Comparison of ENCODE assay signal across 8 mouse cellular contexts in the genomic region with DNA sequence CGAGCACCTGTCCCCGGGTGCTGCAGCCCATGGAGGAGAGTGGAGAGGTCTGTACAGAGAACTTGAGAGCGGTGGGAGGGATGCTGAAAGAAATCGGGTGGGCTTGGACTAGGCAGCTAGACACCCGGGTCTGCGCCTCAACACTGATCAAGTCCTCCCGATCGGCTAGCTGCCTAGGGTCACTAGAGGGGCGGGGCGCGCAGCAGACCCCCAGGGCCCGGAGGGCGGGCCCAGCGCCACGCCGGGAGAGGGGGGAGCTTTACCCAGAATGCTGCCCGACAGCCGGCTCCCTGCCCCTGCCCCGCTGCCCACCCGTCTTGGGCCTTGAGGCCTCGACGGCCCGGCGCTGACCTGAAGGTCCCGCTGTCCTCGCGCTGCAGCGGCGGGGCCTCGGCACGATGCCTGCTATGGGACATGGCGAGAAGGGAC. TPM values are rescaled to one million over a fixed set of nuclear protein-coding genes. Genes with fewer than 3 reads are reported as not detected.
DNase-seq lines count a peak whose midpoint lies in the region; ATAC-seq lines count a peak whose summit lies in the region.

No protein-coding gene starts in this region.

- H3K27me3 ChIP-seq in heart, embryonic 13.5 days (replicated peaks) = no peaks in the 10 kb centered on the region
- H3K27me3 ChIP-seq in embryonic facial prominence, embryonic 10.5 days (replicated peaks; ENCODE audit: low read depth, poor library complexity, severe bottlenecking) = no peaks in the 10 kb centered on the region
- no peaks in the 10 kb centered on the region for H3K27me3 ChIP-seq in intestine, embryonic 15.5 days (replicated peaks)
- no peaks in the 10 kb centered on the region for H3K27me3 ChIP-seq in midbrain, embryonic 14.5 days (ENCODE audit: control insufficient read depth, insufficient read depth, low read length)

- peak; percentile 21 for ATAC-seq in heart, embryonic 13.5 days (ENCODE audit: extremely low read depth, insufficient number of reproducible peaks, low FRiP score, low TSS enrichment)
- ATAC-seq in intestine, embryonic 15.5 days = peak; percentile 67
- peak; percentile 70 for ATAC-seq in midbrain, embryonic 14.5 days (ENCODE audit: low FRiP score, low TSS enrichment)

- intact Hi-C loops in heart, postnatal 36 days (cut with DNase I) = no loop called here

- DNase-seq in heart, postnatal 36 days = no peak
- peak; percentile 28 for DNase-seq in CD4-positive, CD25-positive, alpha-beta regulatory T cell, adult 2 months (ENCODE audit: low read depth, low spot score)
- DNase-seq in embryonic facial prominence, embryonic 10.5 days (ENCODE audit: low spot score) = peak; percentile 79
- DNase-seq in midbrain, embryonic 14.5 days = peak; percentile 77
- no peak for DNase-seq in frontal cortex, postnatal 10 days (ENCODE audit: low spot score in 2 of 2)
- no peak for DNase-seq in kidney, postnatal 10 days

- no peaks in the 10 kb centered on the region for H3K9me3 ChIP-seq in heart, embryonic 13.5 days
- no peaks in the 10 kb centered on the region for H3K9me3 ChIP-seq in embryonic facial prominence, embryonic 10.5 days
- no peaks in the 10 kb centered on the region for H3K9me3 ChIP-seq in intestine, embryonic 15.5 days
- no peaks in the 10 kb centered on the region for H3K9me3 ChIP-seq in midbrain, embryonic 14.5 days (ENCODE audit: control insufficient read depth, low read length)

- WGBS in heart, embryonic 13.5 days = 1% methylated on average over 32 of the region's 32 CpGs
- under 1% methylated on average over 32 of the region's 32 CpGs for WGBS in embryonic facial prominence, embryonic 10.5 days
- WGBS in intestine, embryonic 15.5 days = under 1% methylated on average over 31 of the region's 32 CpGs
- under 1% methylated on average over 31 of the region's 32 CpGs for WGBS in midbrain, embryonic 14.5 days

- peaks cover 24% of the 10 kb centered on the region for H3K4me1 ChIP-seq in heart, embryonic 13.5 days
- peaks cover 23% of the 10 kb centered on the region for H3K4me1 ChIP-seq in embryonic facial prominence, embryonic 10.5 days
- H3K4me1 ChIP-seq in intestine, embryonic 15.5 days (replicated peaks) = 0 out of 2 replicates have a peak, but pooled peaks cover 11% of the 10 kb centered on the region
- H3K4me1 ChIP-seq in midbrain, embryonic 14.5 days (ENCODE audit: control insufficient read depth, insufficient read depth, low read length) = peaks cover 6% of the 10 kb centered on the region

- peaks cover 19% of the 10 kb centered on the region for H3K36me3 ChIP-seq in heart, embryonic 13.5 days
- H3K36me3 ChIP-seq in embryonic facial prominence, embryonic 10.5 days (replicated peaks) = peaks cover 28% of the 10 kb centered on the region
- H3K36me3 ChIP-seq in intestine, embryonic 15.5 days = no peaks in the 10 kb centered on the region
- H3K36me3 ChIP-seq in midbrain, embryonic 14.5 days (ENCODE audit: control insufficient read depth, insufficient read depth, low read length) = peaks cover 5% of the 10 kb centered on the region

- peak overlapping the region; percentile 91 for H3K9ac ChIP-seq in heart, embryonic 13.5 days
- peak overlapping the region; percentile 83 for H3K9ac ChIP-seq in intestine, embryonic 15.5 days
- peak overlapping the region; percentile 86 for H3K9ac ChIP-seq in midbrain, embryonic 14.5 days (replicated peaks; ENCODE audit: low read length)

- H3K4me3 ChIP-seq in heart, embryonic 13.5 days = peak overlapping the region; percentile 88
- H3K4me3 ChIP-seq in embryonic facial prominence, embryonic 10.5 days = peak overlapping the region; percentile 80
- H3K4me3 ChIP-seq in intestine, embryonic 15.5 days (replicated peaks) = peak overlapping the region; percentile 65
- H3K4me3 ChIP-seq in midbrain, embryonic 14.5 days (replicated peaks; ENCODE audit: low read depth, low read length) = peak overlapping the region; percentile 70

- H3K4me2 ChIP-seq in heart, embryonic 13.5 days = peak overlapping the region; percentile 94
- peak overlapping the region; percentile 87 for H3K4me2 ChIP-seq in intestine, embryonic 15.5 days (replicated peaks)
- H3K4me2 ChIP-seq in midbrain, embryonic 14.5 days (ENCODE audit: low read length) = peak overlapping the region; percentile 69

- peak overlapping the region; percentile 89 for H3K27ac ChIP-seq in heart, embryonic 13.5 days (replicated peaks)
- H3K27ac ChIP-seq in embryonic facial prominence, embryonic 10.5 days (replicated peaks) = peak overlapping the region; percentile 95
- H3K27ac ChIP-seq in intestine, embryonic 15.5 days = peak overlapping the region; percentile 87
- H3K27ac ChIP-seq in midbrain, embryonic 14.5 days (replicated peaks; ENCODE audit: low read depth, low read length) = peak overlapping the region; percentile 91

RNA-seq across cellular contexts. Expression of a gene that starts 0.4 kb away (rescaled TPM):
- 31.8 and 35.1 TPM in 2 replicates for polyA plus RNA-seq in heart, embryonic 13.5 days (2015; fragmentation: Nextera tagmentation; extraction: Ambion mirVana)
- 10 to 100 TPM; 11.9 to 14.9 TPM for total RNA-seq in heart, postnatal 36 days (2021)
- polyA plus RNA-seq in embryonic facial prominence, embryonic 10.5 days (2016; fragmentation: Nextera tagmentation; extraction: Ambion mirVana) = 84.4 and 85.0 TPM in 2 replicates
- polyA plus RNA-seq in intestine, embryonic 15.5 days (2015; fragmentation: Nextera tagmentation; extraction: Ambion mirVana) = 42.3 and 45.6 TPM in 2 replicates
- 117 and 119 TPM in 2 replicates for polyA plus RNA-seq in midbrain, embryonic 14.5 days (2014; fragmentation: Nextera tagmentation; extraction: Ambion mirVana)

RNA-seq across cellular contexts. Expression of a gene that starts 0.8 kb away (rescaled TPM):
- 0.11 TPM in 1 of 2 replicates, not detected in the other for polyA plus RNA-seq in heart, embryonic 13.5 days (2015; fragmentation: Nextera tagmentation; extraction: Ambion mirVana)
- total RNA-seq in heart, postnatal 36 days (2021) = not detected
- polyA plus RNA-seq in embryonic facial prominence, embryonic 10.5 days (2016; fragmentation: Nextera tagmentation; extraction: Ambion mirVana) = 0.36 and 0.56 TPM in 2 replicates
- polyA plus RNA-seq in intestine, embryonic 15.5 days (2015; fragmentation: Nextera tagmentation; extraction: Ambion mirVana) = 0.35 and 0.39 TPM in 2 replicates
- polyA plus RNA-seq in midbrain, embryonic 14.5 days (2014; fragmentation: Nextera tagmentation; extraction: Ambion mirVana) = 0.54 and 0.92 TPM in 2 replicates

RNA-seq across cellular contexts. Expression of a gene that starts 25.5 kb away (rescaled TPM):
- 62.4 and 64.8 TPM in 2 replicates for polyA plus RNA-seq in heart, embryonic 13.5 days (2015; fragmentation: Nextera tagmentation; extraction: Ambion mirVana)
- total RNA-seq in heart, postnatal 36 days (2021) = 10 to 100 TPM; 19.9 to 24.0 TPM
- polyA plus RNA-seq in embryonic facial prominence, embryonic 10.5 days (2016; fragmentation: Nextera tagmentation; extraction: Ambion mirVana) = 18.9 and 24.6 TPM in 2 replicates
- polyA plus RNA-seq in intestine, embryonic 15.5 days (2015; fragmentation: Nextera tagmentation; extraction: Ambion mirVana) = 46.9 and 57.7 TPM in 2 replicates
- polyA plus RNA-seq in midbrain, embryonic 14.5 days (2014; fragmentation: Nextera tagmentation; extraction: Ambion mirVana) = 5.6 and 11.6 TPM in 2 replicates

RNA-seq across cellular contexts. Expression of a gene that starts 27.6 kb away (rescaled TPM):
- 5.7 and 7.0 TPM in 2 replicates for polyA plus RNA-seq in heart, embryonic 13.5 days (2015; fragmentation: Nextera tagmentation; extraction: Ambion mirVana)
- total RNA-seq in heart, postnatal 36 days (2021) = 10 to 100 TPM; 19.4 to 20.0 TPM
- 12.0 TPM in 2 replicates for polyA plus RNA-seq in embryonic facial prominence, embryonic 10.5 days (2016; fragmentation: Nextera tagmentation; extraction: Ambion mirVana)
- polyA plus RNA-seq in intestine, embryonic 15.5 days (2015; fragmentation: Nextera tagmentation; extraction: Ambion mirVana) = 9.5 TPM in 2 replicates
- polyA plus RNA-seq in midbrain, embryonic 14.5 days (2014; fragmentation: Nextera tagmentation; extraction: Ambion mirVana) = 11.8 and 13.9 TPM in 2 replicates

Comparison
In these comparisons a context has a peak if more than half of its experiments do, and no peak if none do; other contexts are left out.
1. DNase-seq: peak in CD4-positive, CD25-positive, alpha-beta regulatory T cell, adult 2 months (single experiment), embryonic facial prominence, embryonic 10.5 days (single experiment) and midbrain, embryonic 14.5 days (single experiment); none in heart, postnatal 36 days (0 of 2), frontal cortex, postnatal 10 days (0 of 2) and kidney, postnatal 10 days (single experiment).
2. Peak in every context shown above with its lines, with median percentiles within 50 percentile points of each other: ATAC-seq, H3K27ac ChIP-seq, H3K4me2 ChIP-seq, H3K4me3 ChIP-seq and H3K9ac ChIP-seq.